Mouse (Mus musculus): ENCODE measurements around the gene Mrps21. TPM values are rescaled to one million over a fixed set of nuclear protein-coding genes. Genes with fewer than 3 reads are reported as not detected.

The Mrps21 gene
- polyA plus RNA-seq, 1 experiment from 2014 or later = 434 TPM

DNA sequence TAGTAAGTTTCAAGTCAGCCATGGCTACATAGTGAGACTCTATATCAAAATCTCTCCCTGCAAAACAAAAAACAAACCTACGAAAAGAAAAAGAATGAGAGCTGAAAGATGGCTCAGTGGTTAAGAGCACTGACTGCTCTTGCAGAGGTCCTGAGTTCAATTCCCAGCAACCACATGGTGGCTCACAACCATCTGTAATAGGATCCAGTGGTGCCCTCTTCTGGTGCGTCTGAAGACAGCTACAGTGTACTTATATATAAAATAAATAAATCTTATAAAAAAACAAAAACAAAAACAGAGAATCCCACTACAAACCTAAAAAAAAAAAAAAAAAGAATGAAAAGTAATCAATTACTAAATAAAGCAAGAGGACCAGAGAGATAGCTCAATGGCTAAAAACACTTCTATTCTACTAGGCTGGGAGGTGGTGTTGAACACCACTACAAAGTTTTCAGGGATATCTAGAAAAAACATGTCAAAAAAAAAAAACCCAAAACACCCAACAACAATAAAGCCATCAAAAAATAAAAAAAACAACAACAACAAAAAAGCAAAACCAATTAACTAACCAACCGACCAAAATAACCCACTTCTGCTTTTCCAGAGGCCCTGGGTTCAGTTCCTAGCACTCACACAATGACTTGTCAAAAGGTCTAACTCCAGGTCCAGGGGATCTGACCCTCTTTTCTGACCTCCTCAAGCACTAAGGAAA lies 28.7 kb downstream of the Mrps21 start:
- Histone ChIP-seq H3K4me1 (replicated peaks) (no peaks in the 10 kb centered on the region), H3K36me3 (peaks cover 85% of the 10 kb centered on the region), H3K27me3 (no peaks in the 10 kb centered on the region), H3K27ac (no peak overlapping the region), H3K4me3 (no peak overlapping the region), H3K9me3 (replicated peaks) (no peaks in the 10 kb centered on the region), H3K4me2 (no peak overlapping the region), H3K9ac (no peak overlapping the region)
- WGBS = 85% methylated on average over 3 of the region's 3 CpGs
- no peak for ATAC-seq (replicated peaks; ENCODE audit: insufficient number of reproducible peaks, insufficient read depth, low FRiP score, low read depth)

DNA sequence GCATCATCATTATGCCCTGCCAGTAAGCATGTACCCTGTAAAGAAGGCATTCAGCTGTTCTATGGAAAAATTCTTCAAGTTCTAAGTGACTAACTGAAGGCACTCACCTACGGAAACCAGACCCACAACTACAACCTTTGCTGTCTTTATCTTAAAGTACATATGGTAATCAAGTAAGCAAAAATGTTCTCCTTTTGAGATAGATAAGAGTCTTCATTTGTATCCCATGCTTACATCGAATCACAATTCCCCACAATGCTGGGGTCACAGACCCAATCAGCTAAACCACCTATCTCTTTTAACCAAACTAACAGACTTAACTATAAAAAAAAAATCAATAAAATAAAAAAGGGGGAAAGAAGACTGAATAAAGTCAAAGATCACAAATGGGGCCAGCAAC lies 32.1 kb downstream of the Mrps21 start:
- no peak overlapping the region for H3K27ac ChIP-seq
- peaks cover 77% of the 10 kb centered on the region for H3K36me3 ChIP-seq
- H3K27me3 ChIP-seq = no peaks in the 10 kb centered on the region
- WGBS = 87% methylated on average over 2 of the region's 2 CpGs
- no peaks in the 10 kb centered on the region for H3K4me1 ChIP-seq (replicated peaks)
- H3K9me3 ChIP-seq (replicated peaks) = no peaks in the 10 kb centered on the region
- no peak overlapping the region for H3K9ac ChIP-seq
- no peak for ATAC-seq (replicated peaks; ENCODE audit: insufficient number of reproducible peaks, insufficient read depth, low FRiP score, low read depth)
- H3K4me2 ChIP-seq = no peak overlapping the region
- H3K4me3 ChIP-seq = no peak overlapping the region

DNA sequence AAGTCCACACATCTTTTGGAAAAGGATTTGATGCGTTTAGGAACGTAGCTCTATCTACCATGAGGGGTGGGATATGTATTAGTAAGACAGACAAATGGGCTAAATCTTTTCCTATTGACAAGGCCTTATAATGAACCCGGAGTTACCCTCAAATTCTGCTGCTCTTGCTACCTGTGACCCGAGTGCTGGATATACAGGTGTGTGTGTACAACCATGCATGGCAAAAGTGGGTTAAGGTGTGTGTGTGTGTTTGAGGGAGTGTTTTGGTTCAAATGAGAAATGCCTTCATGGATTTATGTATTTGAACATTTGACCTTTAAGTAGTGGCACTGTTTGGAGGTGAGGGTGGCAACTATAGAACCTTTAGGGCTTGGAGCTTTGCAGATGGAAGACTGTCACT lies 42.3 kb downstream of the Mrps21 start:
- WGBS = 95% methylated on average over 4 of the region's 4 CpGs
- no peaks in the 10 kb centered on the region for H3K4me1 ChIP-seq (replicated peaks)
- H3K27ac ChIP-seq = no peak overlapping the region
- H3K36me3 ChIP-seq = peaks cover 63% of the 10 kb centered on the region
- no peak for ATAC-seq (replicated peaks; ENCODE audit: insufficient number of reproducible peaks, insufficient read depth, low FRiP score, low read depth)
- no peaks in the 10 kb centered on the region for H3K27me3 ChIP-seq
- no peak overlapping the region for H3K4me2 ChIP-seq
- H3K9ac ChIP-seq = no peak overlapping the region
- H3K9me3 ChIP-seq (replicated peaks) = no peaks in the 10 kb centered on the region
- no peak overlapping the region for H3K4me3 ChIP-seq

DNA sequence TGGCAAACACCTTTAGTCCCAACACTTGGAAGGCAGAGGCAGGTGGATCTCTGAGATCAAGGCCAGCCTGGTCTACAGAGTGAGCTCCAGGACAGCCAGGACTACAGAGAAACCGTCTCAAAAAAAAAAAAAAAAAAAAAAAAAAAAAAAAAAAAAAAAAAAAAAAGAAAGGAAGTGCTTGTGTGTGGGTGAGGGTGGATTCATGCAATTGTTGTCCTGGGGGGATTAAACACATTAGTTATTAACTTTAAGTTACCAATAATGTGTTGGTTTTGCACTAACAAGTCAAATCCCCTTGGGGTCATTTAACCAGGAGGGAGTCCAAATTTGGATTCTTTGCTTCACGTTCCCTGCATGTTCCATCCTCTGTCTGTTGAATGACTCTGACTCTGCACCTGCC lies 45.0 kb downstream of the Mrps21 start:
- no peak overlapping the region for H3K9ac ChIP-seq
- 62% methylated on average over 2 of the region's 2 CpGs for WGBS
- no peaks in the 10 kb centered on the region for H3K9me3 ChIP-seq (replicated peaks)
- H3K36me3 ChIP-seq = peaks cover 35% of the 10 kb centered on the region
- no peaks in the 10 kb centered on the region for H3K4me1 ChIP-seq (replicated peaks)
- H3K27me3 ChIP-seq = no peaks in the 10 kb centered on the region
- H3K4me2 ChIP-seq = no peak overlapping the region
- no peak for ATAC-seq (replicated peaks; ENCODE audit: insufficient number of reproducible peaks, insufficient read depth, low FRiP score, low read depth)
- no peak overlapping the region for H3K4me3 ChIP-seq
- no peak overlapping the region for H3K27ac ChIP-seq

DNA sequence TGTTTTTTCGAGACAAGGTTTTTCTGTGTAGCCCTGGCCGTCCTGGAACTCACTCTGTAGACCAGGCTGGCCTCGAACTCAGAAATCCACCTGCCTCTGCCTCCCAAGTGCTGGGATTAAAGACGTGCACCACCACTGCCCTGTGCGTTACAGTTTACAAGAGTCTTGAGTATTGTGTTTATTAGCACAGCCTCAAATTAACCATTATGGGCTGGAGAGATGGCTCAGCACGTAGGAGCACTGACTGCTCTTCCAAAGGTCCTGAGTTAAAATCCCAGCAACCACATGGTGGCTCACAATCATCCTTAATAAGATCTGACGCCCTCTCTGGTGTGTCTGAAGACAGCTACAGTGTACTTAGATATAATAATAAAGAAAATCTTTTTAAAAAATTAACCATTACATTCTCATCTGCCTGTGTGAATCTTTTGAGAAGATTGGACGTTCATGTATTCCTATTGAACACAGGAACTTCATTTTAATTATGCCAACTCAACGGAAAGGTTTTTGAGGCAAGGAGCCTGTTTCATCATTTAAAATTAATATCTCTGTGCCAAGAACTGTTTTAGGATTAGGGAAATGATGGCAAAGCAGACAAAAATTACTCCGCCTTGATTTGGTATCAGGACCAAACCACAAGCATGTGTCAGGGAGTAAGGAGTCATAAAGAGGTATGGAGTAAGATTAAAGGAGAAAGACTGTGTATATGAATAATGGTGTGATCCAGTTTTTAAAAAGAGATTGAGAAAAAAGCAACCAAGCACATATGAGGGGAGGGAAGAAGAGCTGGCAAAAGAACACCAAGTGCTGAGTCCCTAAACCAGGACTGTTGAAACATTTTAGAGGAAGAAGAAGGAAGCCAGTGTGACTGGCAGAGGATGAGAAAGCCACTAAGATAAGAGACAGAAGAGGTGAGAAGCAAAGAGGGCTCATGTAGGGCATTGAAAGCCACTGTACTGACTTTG lies 51.0 kb downstream of the Mrps21 start:
- peaks cover 18% of the 10 kb centered on the region for H3K4me1 ChIP-seq (replicated peaks)
- 35% methylated on average over 10 of the region's 10 CpGs for WGBS
- H3K27me3 ChIP-seq = no peaks in the 10 kb centered on the region
- H3K27ac ChIP-seq = peak overlapping the region; percentile 99
- peak overlapping the region; percentile 75 for H3K9ac ChIP-seq
- no peaks in the 10 kb centered on the region for H3K9me3 ChIP-seq (replicated peaks)
- no peaks in the 10 kb centered on the region for H3K36me3 ChIP-seq
- ATAC-seq (replicated peaks; ENCODE audit: insufficient number of reproducible peaks, insufficient read depth, low FRiP score, low read depth) = no peak
- H3K4me2 ChIP-seq = peak overlapping the region; percentile 64
- H3K4me3 ChIP-seq = peak overlapping the region; percentile 85

DNA sequence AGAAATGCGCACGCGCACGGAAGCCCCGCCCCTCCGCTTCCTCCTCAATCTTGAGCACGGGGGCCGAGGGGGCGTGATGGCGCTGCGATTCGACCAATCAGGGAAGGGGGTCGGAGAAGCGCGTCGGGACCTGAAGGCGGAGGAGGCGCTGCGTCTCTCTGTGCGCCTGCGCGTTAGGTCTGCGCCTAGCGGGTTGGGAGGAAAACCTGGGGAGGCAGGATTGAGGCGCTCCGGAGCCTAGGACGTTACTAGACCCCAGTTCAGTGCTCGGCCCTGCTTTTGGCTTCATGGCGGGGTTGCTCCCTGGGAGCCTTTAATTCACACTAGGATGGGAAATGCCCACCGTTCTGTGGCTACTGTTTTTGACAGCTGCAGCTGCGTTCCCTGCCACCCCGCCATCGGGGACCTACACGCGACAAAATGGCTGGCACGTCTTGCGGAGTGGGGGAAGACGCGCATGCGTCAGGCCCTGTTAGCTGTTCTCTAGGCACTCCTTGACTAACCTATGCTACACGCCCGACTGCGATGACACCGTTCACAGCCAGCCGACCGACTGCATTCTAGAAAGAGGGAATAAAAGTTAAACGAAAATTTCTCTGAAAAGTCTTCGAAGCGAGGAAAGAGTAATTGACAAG lies 51.9 kb downstream of the Mrps21 start:
- H3K27ac ChIP-seq = peak overlapping the region; percentile 99
- no peaks in the 10 kb centered on the region for H3K36me3 ChIP-seq
- peaks cover 18% of the 10 kb centered on the region for H3K4me1 ChIP-seq (replicated peaks)
- peak; percentile 95 for ATAC-seq (replicated peaks; ENCODE audit: insufficient number of reproducible peaks, insufficient read depth, low FRiP score, low read depth)
- peak overlapping the region; percentile 64 for H3K4me2 ChIP-seq
- no peaks in the 10 kb centered on the region for H3K9me3 ChIP-seq (replicated peaks)
- H3K9ac ChIP-seq = peak overlapping the region; percentile 75
- under 1% methylated on average over 49 of the region's 49 CpGs for WGBS
- peak overlapping the region; percentile 85 for H3K4me3 ChIP-seq
- no peaks in the 10 kb centered on the region for H3K27me3 ChIP-seq

GRCm38 (mm10) chr3:95818571-95819288 lies 52.6 kb downstream of the Mrps21 start, which contains the start of gene Rprd2:
TSS of gene Rprd2 (minus strand) at chr3:95818863.
- under 1% methylated on average over 60 of the region's 60 CpGs for WGBS
- peak within 1 kb of the TSS; percentile 64 for H3K4me2 ChIP-seq
- ATAC-seq (replicated peaks; ENCODE audit: insufficient number of reproducible peaks, insufficient read depth, low FRiP score, low read depth) = peak; percentile 47

GRCm38 (mm10) chr3:95818026-95818511 lies 53.2 kb downstream of the Mrps21 start:
- Histone ChIP-seq H3K4me1 (replicated peaks) (peaks cover 18% of the 10 kb centered on the region), H3K27me3 (no peaks in the 10 kb centered on the region), H3K4me2 (peak overlapping the region; percentile 63), H3K9me3 (replicated peaks) (no peaks in the 10 kb centered on the region), H3K36me3 (no peaks in the 10 kb centered on the region), H3K9ac (peak overlapping the region; percentile 93), H3K27ac (peak overlapping the region; percentile 99), H3K4me3 (peak overlapping the region; percentile 85)
- under 1% methylated on average over 21 of the region's 21 CpGs for WGBS
- ATAC-seq (replicated peaks; ENCODE audit: insufficient number of reproducible peaks, insufficient read depth, low FRiP score, low read depth) = no peak

More at GRCm38 (mm10) chr3:95818571-95819288, 52.6 kb downstream of the Mrps21 start, which contains the start of gene Rprd2:
- H3K9ac ChIP-seq = peak within 1 kb of the TSS; percentile 93
- no peaks in the 10 kb centered on the region for H3K27me3 ChIP-seq
- H3K36me3 ChIP-seq = no peaks in the 10 kb centered on the region
- H3K4me1 ChIP-seq (replicated peaks) = peaks cover 18% of the 10 kb centered on the region
- peak within 1 kb of the TSS; percentile 99 for H3K27ac ChIP-seq
- H3K4me3 ChIP-seq = peak within 1 kb of the TSS; percentile 85
- no peaks in the 10 kb centered on the region for H3K9me3 ChIP-seq (replicated peaks)

DNA sequence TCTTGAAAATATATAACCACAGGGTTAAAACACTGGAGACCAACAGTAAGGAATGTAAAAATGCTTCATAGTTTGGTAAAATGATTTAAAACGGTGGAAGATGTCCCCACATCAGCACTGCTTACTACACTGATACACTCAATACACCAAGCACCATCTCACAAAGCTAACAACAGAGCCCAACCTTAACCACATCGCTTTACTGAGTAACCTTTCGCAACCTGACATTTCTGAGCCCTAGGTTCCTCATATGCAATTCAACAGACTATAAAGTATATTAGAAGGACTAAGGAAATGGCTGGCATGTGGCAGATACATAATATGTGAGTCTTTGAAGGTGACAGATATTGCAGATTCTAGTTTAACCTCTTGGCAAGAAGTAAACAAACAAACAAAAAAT lies 54.6 kb downstream of the Mrps21 start:
- H3K9ac ChIP-seq = no peak overlapping the region
- 88% methylated on average over 3 of the region's 3 CpGs for WGBS
- H3K27me3 ChIP-seq = no peaks in the 10 kb centered on the region
- H3K4me1 ChIP-seq (replicated peaks) = peaks cover 18% of the 10 kb centered on the region
- no peak overlapping the region for H3K4me3 ChIP-seq
- ATAC-seq (replicated peaks; ENCODE audit: insufficient number of reproducible peaks, insufficient read depth, low FRiP score, low read depth) = no peak
- no peaks in the 10 kb centered on the region for H3K9me3 ChIP-seq (replicated peaks)
- H3K4me2 ChIP-seq = peak overlapping the region; percentile 63
- no peaks in the 10 kb centered on the region for H3K36me3 ChIP-seq
- no peak overlapping the region for H3K27ac ChIP-seq

Measured in heart, embryonic 15.5 days (tissue).